Mouse (Mus musculus) bone marrow, adult 2 months (tissue): ENCODE measurements around the gene Rtp4.

Experiments
- CTCF ChIP-seq: fragments of 200-500 bp; IDR thresholded peaks from 2 replicates; pipeline ENCODE4 v1.5.1; 2011; ENCODE audit warnings: low read length, control low read depth; ENCODE audit not compliant: control insufficient read depth, insufficient read depth
- POLR2A ChIP-seq: fragments of 200-500 bp; IDR thresholded peaks from 2 replicates; pipeline ENCODE4 v1.6.1; 2011; ENCODE audit warnings: low read depth, mild to moderate bottlenecking, control low read depth, low read length, borderline replicate concordance; ENCODE audit not compliant: control insufficient read depth

GRCm38 (mm10) chr16:23503351-23503750, 16.7 kb upstream of the Rtp4 start:
- TF ChIP-seq POLR2A (no peak), CTCF (no peak)
